Mouse (Mus musculus) layer of hippocampus, postnatal 10 days (tissue): ENCODE data around the gene Sec16b. TPM values are rescaled to one million over a fixed set of nuclear protein-coding genes. Genes with fewer than 3 reads are reported as not detected.

Experiments
- DNase-seq, 2 experiments: peaks; one replicate each; pipeline ENCODE4 v3.0.0; 2021; ENCODE audit warnings: low spot score in 2 of 2
- total RNA-seq, 2 experiments: library from RNA; stranded (reverse); gene quantifications; 2 replicates each; pipeline ENCODE4 v1.2.3; 2021

Gene Sec16b
- total RNA-seq, 2 experiments from 2014 or later = 0.27 to 0.53 TPM

- no peak for DNase-seq
These were observed 49.2 kb downstream of the Sec16b start for GRCm38 (mm10) chr1:157555738-157556137.

GRCm38 (mm10) chr1:157556439-157556838 lies 49.9 kb downstream of the Sec16b start:
- no peak for DNase-seq

- no peak for DNase-seq
These were observed 51.6 kb downstream of the Sec16b start for GRCm38 (mm10) chr1:157558145-157558544.

GRCm38 (mm10) chr1:157559986-157560385 lies 53.5 kb downstream of the Sec16b start:
- DNase-seq = no peak

GRCm38 (mm10) chr1:157560654-157561386 lies 54.3 kb downstream of the Sec16b start:
- peak; percentile 33 to 43 for DNase-seq

GRCm38 (mm10) chr1:157567819-157568218 lies 61.3 kb downstream of the Sec16b start:
- DNase-seq = no peak

GRCm38 (mm10) chr1:157569263-157570090 lies 62.9 kb downstream of the Sec16b start:
- DNase-seq = no peak

GRCm38 (mm10) chr1:157575316-157575715 lies 68.8 kb downstream of the Sec16b start:
- DNase-seq = no peak

GRCm38 (mm10) chr1:157578336-157578735 lies 71.8 kb downstream of the Sec16b start:
- no peak for DNase-seq

- no peak for DNase-seq
These were observed 80.0 kb downstream of the Sec16b start for GRCm38 (mm10) chr1:157586556-157586955.

GRCm38 (mm10) chr1:157592039-157592438 lies 85.5 kb downstream of the Sec16b start:
- DNase-seq = no peak

GRCm38 (mm10) chr1:157594561-157594960 lies 88.0 kb downstream of the Sec16b start:
- no peak for DNase-seq

- peak in 1 of 2 experiments; percentile 3 for DNase-seq
These were observed 88.6 kb downstream of the Sec16b start for GRCm38 (mm10) chr1:157595165-157595564.

- no peak for DNase-seq
These were observed 98.0 kb downstream of the Sec16b start for GRCm38 (mm10) chr1:157604513-157604912.

Other genes starting within 250 kb of the Sec16b start
- gene Rasal2, start 94.1 kb upstream of the Sec16b start, total RNA-seq = 10 to 100 TPM; 45.4 to 48.3 TPM
- 1 to 10 TPM; 5.0 to 5.5 TPM for gene Cryzl2, start 48.2 kb upstream of the Sec16b start, total RNA-seq